Mouse (Mus musculus) lung, postnatal 25 days (tissue): ENCODE measurements around the gene Bcas3.

Source experiments
- DNase-seq: peaks from one replicate; pipeline ENCODE4 v3.0.0; 2022; ENCODE audit warnings: low spot score

The Bcas3 gene

GRCm38 (mm10) chr11:85529531-85530285 lies 176.7 kb downstream of the Bcas3 start:
- no peak for DNase-seq

DNA sequence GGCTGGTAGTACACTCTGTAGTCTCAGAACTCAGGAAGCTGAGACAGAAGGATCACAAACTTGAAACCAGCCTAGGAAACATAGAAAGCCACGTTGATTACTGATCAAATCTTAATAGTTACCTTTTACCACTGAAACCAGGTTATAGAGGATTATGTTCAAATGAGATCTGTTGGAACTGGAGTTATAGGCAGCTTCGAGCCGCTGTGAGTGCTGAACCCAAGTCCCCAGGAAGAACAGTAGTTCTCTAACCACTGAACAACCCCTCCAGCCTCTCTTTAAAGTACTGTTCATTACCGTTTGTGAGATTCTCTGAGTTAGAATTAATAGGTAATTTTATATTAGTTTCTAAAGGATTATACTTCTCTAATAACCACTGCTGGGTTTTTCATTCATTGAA lies 188.0 kb downstream of the Bcas3 start:
- no peak for DNase-seq

GRCm38 (mm10) chr11:85543311-85543710 lies 190.3 kb downstream of the Bcas3 start:
- DNase-seq = no peak

- no peak for DNase-seq
These were observed 192.6 kb downstream of the Bcas3 start for GRCm38 (mm10) chr11:85545602-85546001.

DNA sequence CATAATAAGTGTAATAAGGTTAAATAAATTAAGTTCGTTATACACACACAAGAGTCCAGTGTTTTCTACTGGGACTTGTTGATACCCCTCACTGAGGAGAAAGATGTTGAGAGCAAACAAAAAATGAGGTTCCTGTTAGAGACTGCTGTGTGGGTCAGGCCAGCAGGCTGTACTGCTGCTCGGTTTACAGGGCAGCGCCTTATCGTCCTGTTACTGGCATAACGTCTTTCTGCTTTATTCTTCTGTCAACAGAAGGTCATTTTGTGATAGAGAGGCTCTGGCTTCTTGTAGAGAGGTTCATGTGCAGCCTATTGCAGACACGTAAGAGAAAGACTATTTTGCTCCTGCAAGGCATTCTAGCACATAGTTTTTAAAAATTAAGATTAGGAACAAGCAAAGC lies 195.0 kb downstream of the Bcas3 start:
- no peak for DNase-seq

DNA sequence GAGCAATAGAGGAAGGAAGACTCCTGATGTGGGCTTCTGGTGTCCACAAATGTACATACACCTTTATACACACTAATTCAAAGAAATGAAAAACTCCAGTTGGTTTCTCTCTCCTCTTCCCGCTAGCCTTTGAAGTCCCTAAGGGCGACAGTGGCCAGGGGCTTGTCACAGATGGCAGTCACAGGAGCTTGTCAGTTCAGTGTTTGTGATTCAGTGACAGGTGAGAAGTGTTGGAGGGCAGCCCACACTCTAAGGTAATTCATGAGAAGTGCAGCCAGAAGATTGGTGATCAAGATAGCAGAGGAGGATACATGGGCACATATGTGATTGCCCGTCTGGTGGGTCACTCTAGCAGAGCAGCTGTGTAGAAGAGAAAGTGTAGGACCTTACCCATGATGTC lies 196.7 kb downstream of the Bcas3 start:
- no peak for DNase-seq

DNA sequence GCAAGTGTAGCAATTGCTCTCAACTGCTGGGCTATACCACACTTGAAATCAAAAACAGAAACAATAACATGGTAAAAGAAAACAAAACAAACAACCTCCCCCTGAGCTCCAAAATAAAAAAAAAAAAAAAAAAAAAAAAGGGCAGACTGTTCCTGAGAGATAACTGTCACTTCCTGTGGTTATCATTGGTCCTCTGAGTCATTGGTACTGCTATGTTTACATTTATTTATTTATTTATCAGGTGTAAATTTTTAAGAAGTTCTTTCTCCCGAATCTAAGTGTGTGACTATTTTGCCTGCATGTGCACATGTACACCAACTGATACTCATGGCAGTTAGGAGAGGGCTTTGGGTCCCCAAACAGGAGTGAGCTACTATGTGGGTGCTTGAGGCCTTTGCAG lies 202.1 kb downstream of the Bcas3 start:
- no peak for DNase-seq

- no peak for DNase-seq
These were observed 202.8 kb downstream of the Bcas3 start for GRCm38 (mm10) chr11:85555721-85556120.

- no peak for DNase-seq
These were observed 212.1 kb downstream of the Bcas3 start for GRCm38 (mm10) chr11:85565068-85565467.

DNA sequence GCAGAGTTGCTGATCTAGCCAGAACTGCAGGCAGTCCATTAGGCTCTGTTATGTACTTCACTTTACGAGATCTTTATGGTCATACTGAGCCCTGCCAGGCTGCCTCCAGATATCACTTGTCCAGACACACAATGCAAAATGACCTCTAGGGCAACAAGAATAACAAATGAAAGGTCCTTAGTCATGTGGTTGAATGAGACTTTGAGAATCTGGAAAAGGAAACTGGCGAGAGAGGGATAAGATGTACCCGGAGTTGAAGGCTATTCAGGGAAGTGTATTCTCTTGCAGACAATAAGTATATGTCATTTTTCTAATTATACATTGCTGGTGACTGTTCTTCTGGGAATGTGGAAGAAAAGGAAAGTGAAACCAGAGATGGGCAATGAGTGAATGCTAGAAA lies 218.1 kb downstream of the Bcas3 start:
- peak; percentile 9 for DNase-seq

DNA sequence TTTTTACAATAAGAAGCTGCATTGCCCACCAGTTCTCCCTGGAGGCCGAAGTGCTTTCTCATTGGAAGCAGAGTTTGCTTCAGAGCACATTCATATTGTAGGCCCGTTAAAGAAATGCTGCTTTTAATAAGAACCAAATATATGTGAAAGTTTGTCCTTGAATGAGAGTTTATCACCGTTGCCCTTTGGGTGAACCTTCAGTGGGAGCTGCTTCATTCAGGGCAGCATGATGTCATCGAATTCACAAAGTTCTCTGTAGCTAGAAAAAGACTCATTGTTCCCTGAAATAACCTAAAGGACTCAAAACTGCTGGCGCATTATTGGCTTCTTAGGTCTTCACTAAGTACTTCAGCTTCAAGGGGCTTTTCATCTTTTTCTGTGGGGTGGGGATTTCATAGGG lies 219.0 kb downstream of the Bcas3 start:
- DNase-seq = no peak

GRCm38 (mm10) chr11:85572590-85572989 lies 219.6 kb downstream of the Bcas3 start:
- peak; percentile 9 for DNase-seq

DNA sequence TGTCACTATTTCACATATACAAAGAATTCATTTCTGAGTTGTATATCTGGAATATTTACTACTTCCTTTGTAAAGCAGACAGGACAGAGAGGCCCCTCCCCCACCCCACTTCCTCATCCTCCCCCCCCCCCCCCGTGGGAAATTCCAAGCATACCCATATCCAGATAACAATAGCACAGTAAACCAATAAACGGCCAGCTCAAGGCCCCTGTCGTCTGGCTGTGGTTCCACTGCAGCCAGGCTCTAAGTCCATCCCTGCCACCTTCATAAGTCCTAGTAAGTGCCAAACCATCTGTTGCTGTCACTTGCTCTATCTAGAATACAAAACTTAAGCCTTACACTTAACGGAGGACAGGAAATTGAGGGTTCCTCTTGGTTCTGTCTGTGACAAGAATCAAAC lies 221.5 kb downstream of the Bcas3 start:
- DNase-seq = peak; percentile 16

DNA sequence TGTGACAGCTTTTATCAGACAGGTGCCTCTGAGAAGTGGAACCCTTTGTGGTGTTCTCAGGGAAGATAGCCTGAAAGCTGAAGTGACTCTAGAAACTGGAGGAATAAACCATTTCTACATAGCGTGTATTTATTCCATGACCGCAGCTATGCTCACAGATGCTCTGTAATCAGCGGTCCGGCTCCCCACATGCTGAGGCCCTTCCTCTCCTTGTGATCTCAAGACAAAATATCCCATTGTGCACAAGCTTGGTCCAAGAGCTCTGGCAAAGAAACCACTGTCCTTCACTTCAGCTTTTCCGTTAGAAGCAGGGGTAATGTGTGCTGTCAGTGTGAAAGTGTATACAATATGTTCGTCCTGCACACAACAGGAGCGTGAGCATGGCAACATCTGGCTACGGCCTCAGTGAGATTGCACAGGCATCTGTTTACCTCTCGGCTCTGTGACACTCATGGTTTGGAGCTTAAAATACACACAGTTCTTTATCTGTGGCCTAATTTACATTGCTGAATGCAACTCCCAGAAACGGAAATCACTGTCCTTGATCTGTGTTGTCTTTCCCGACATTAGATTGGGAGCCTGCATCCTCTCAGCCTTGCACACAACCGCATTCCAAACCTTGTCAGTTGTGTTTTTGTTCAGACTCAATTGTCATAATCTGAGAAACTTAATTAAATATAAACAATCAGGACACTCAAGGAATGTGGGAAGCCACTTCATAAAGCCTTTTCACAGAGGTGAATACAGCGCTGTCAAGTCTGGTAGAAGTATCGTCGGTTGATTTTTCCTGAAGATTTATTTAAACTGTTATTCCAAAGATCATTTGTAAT lies 225.1 kb downstream of the Bcas3 start:
- peak; percentile 14 for DNase-seq

- DNase-seq = no peak
These were observed 231.1 kb downstream of the Bcas3 start for GRCm38 (mm10) chr11:85584086-85584485.

- peak; percentile 20 for DNase-seq
These were observed 240.7 kb downstream of the Bcas3 start for GRCm38 (mm10) chr11:85593636-85594035.

DNA sequence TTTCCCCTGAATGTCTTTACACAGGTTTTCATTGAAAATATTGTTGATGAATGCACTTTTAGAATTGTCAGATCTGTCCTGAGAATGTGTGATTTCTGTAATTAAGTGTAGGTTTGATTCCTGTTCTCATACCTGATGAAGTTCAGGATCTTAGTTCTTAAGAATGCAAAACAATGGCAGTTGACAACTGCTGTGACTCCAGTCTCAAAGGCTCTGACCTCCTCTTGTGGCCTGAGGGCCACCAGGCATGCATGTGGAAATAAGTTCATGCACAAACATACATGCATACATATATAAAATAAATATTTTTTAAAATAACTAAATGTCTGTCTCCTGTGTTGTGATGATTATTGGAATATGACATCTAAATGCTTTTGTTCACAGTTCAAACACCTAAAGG lies 246.3 kb downstream of the Bcas3 start:
- no peak for DNase-seq

- no peak for DNase-seq
These were observed 250.8 kb downstream of the Bcas3 start for GRCm38 (mm10) chr11:85603546-85604322.

DNA sequence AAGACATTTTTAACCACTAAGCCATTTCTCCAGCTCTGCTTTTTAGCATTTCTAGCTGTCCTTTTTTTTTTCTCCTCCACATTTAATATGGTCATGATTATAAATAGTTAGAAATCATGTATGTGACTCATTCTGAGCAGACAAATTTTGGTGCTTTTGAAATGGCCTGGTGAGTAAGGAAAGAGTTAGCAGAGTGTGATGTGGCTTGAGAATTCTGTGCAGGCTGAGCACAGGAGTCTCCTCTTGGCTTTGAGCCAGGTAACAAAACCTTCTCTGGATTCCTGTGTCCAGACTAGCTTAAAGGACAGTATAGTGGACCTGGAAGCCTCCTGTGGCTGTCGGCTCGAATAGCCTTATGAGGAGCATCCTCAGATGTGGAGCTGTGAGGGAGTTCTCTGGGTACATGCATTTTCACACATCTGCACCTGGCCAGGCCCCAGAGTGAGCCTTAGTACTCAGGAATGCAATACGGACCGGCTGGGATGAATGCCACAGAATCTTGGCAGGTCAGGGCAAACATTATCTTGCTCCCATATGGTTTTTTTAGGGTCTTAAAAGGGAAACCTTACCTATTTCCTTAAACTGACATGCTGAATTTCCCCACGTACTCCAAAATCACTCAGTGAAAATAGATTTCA lies 256.5 kb downstream of the Bcas3 start:
- DNase-seq = no peak

- no peak for DNase-seq
These were observed 260.1 kb downstream of the Bcas3 start for GRCm38 (mm10) chr11:85613035-85613434.

DNA sequence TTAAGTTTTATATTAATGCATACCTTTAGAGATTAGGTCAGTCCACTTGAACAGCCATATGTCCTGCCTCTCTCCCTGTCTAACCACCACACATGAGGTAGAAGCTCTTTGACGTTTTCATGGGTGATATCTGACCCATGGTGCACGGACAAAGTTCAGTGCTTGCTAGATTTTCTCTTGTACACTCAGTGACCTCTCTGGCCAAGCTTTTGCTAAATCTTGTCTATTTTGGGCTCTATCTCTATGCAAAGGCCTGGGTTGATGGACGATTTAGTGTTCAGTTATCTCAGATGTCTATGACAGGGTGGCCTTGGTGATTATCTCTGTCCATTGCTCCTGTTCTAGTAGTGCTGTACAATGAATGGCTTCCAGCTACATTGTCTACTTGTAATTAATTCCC lies 260.6 kb downstream of the Bcas3 start:
- DNase-seq = no peak

GRCm38 (mm10) chr11:85614431-85614830 lies 261.5 kb downstream of the Bcas3 start:
- no peak for DNase-seq
